Mouse (Mus musculus) brain, embryonic 14.5 days (tissue): ENCODE results near the gene Scmh1.

ENCODE experiments used
- CTCF ChIP-seq: fragments of 200-500 bp; IDR thresholded peaks from 2 replicates; pipeline ENCODE4 v1.5.1; 2012; ENCODE audit warnings: inconsistent platforms, mild to moderate bottlenecking, moderate library complexity, borderline replicate concordance; ENCODE audit not compliant: insufficient read depth, insufficient read length; ENCODE audit errors: extremely low read depth
- POLR2A ChIP-seq: fragments of 200-500 bp; IDR thresholded peaks from 2 replicates; pipeline ENCODE4 v1.6.1; 2012; ENCODE audit warnings: mild to moderate bottlenecking, inconsistent platforms, borderline replicate concordance; ENCODE audit not compliant: poor library complexity, insufficient read depth, insufficient read length, severe bottlenecking; ENCODE audit errors: extremely low read depth

- TF ChIP-seq CTCF (no peak), POLR2A (no peak)
Observed at GRCm38 (mm10) chr4:120420685-120421084, 15.6 kb downstream of the Scmh1 start.
